Mouse (Mus musculus) megakaryocyte-erythroid progenitor cell, adult 5-6 weeks (primary cell): ENCODE data around the gene Scap. TPM values are rescaled to one million over a fixed set of nuclear protein-coding genes. Genes with fewer than 3 reads are reported as not detected.

Experiments used
- ATAC-seq: replicated peaks from 2 replicates; pipeline ENCODE4 v1.8.0; 2016; ENCODE audit warnings: mild to moderate bottlenecking, inconsistent platforms; ENCODE audit not compliant: severe bottlenecking, poor library complexity, low FRiP score, low TSS enrichment
- total RNA-seq, 2 experiments: library from RNA; stranded (forward) in 1 of 2; stranded (reverse) in 1 of 2; fragments of 200-1000, 215-1000 nt in 1 of 2; fragments of >200 nt in 1 of 2; fragmentation: Nextera tagmentation in 1 of 2; gene quantifications; 2 replicates each; pipeline ENCODE4 v1.2.3; 2014 to 2017

Scap gene
- total RNA-seq, 2 experiments from 2014 or later: 48.5 to 60.7 TPM

DNA sequence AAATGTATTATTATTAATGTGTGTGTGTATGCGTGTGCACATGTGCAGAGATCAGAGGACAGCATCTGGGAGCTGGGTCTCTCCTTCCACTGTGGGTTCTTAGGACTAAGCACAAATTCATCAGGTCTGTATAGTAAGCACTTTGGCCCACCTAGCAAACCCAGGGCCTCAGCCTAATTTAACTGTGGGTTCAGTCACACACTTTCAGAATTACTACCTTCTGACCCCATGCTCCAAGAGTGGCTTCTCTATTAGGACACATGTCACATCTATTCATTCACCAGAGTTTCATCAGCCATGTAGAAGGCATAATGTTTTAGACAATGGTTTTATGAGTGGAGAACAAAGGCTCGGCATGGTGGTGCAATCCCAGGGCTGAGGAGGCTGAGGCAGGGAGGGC lies 100.0 kb downstream of the Scap start:
- ATAC-seq: no peak

Other genes with a start within 250 kb of the Scap start
- gene Smarcc1, start 215.6 kb upstream of the Scap start, total RNA-seq (2014; fragmentation: Nextera tagmentation): 120 and 133 TPM in 2 replicates
- 80.3 and 89.5 TPM in 2 replicates for gene Smarcc1, start 215.6 kb upstream of the Scap start, total RNA-seq (2017)
- gene Dhx30, start 215.5 kb upstream of the Scap start, total RNA-seq (2014; fragmentation: Nextera tagmentation): 137 TPM in 2 replicates
- gene Dhx30, start 215.5 kb upstream of the Scap start, total RNA-seq (2017): 59.2 and 71.1 TPM in 2 replicates
- 0.42 and 1.7 TPM in 2 replicates for gene Cspg5, start 89.5 kb upstream of the Scap start, total RNA-seq (2014; fragmentation: Nextera tagmentation)
- gene Cspg5, start 89.5 kb upstream of the Scap start, total RNA-seq (2017): 0.27 and 0.33 TPM in 2 replicates
- 4.1 and 10.1 TPM in 2 replicates for gene Elp6, start 28.1 kb upstream of the Scap start, total RNA-seq (2014; fragmentation: Nextera tagmentation)
- gene Elp6, start 28.1 kb upstream of the Scap start, total RNA-seq (2017): 6.3 and 10.2 TPM in 2 replicates
- gene Ptpn23, start 74.9 kb downstream of the Scap start, total RNA-seq (2014; fragmentation: Nextera tagmentation): 17.7 and 24.3 TPM in 2 replicates
- gene Ptpn23, start 74.9 kb downstream of the Scap start, total RNA-seq (2017): 1.9 and 11.0 TPM in 2 replicates
- 415 TPM in 1 of 2 replicates, not detected in the other for gene Ngp, start 86.5 kb downstream of the Scap start, total RNA-seq (2014; fragmentation: Nextera tagmentation)
- 12.5 and 64.5 TPM in 2 replicates for gene Ngp, start 86.5 kb downstream of the Scap start, total RNA-seq (2017)
- gene Klhl18, start 143.4 kb downstream of the Scap start, total RNA-seq (2014; fragmentation: Nextera tagmentation): 3.7 and 9.7 TPM in 2 replicates
- gene Klhl18, start 143.4 kb downstream of the Scap start, total RNA-seq (2017): 7.7 and 8.6 TPM in 2 replicates
- 0.77 and 1.1 TPM in 2 replicates for gene Kif9, start 143.7 kb downstream of the Scap start, total RNA-seq (2014; fragmentation: Nextera tagmentation)
- gene Kif9, start 143.7 kb downstream of the Scap start, total RNA-seq (2017): 1.3 and 1.6 TPM in 2 replicates
- gene Setd2, start 199.3 kb downstream of the Scap start, total RNA-seq (2014; fragmentation: Nextera tagmentation): 146 and 168 TPM in 2 replicates
- gene Setd2, start 199.3 kb downstream of the Scap start, total RNA-seq (2017): 189 and 248 TPM in 2 replicates